Mouse (Mus musculus): Measurements from ENCODE around the gene Mdm2.

DNA sequence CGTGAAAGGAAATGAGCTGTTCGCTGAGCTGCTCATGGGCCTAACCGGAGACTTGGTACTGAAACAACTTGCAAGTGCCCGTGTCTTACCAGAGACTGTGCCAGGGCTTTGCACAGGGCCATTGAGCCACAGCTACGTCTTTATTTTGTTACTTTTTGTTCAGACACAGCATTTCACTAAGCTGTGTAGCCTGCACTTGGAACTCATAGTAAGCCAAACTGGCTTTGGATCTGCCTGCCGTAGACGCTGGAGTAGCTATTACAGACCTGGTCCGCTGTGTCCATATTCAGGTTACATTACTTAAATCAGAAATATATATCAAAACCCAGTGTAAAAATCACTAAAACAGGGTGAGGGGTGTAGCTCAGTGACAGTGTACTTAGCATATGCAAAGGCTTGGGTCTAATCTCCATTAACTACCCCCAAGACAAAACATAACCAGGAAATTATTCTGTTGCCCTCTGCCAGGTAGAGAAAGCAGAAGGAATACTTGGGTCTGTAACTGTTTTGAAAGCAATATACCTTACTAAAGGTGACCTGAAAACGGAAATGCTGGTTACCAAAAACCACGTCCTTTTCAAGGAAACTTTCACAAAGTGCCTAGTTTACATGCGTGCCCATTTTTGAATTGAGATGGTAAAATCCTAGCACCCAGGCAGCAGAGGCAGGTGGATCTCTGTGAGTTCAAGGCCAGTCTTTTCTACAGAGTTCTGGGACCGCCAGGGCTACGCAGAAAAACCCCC is 24.5 kb downstream of the Mdm2 start:
- TF ChIP-seq EP300 (IDR thresholded peaks at IDR 0.05; ENCODE audit: low read depth) (no peak), CTCF (IDR thresholded peaks at IDR 0.05; ENCODE audit: low read depth) (no peak)
